Mouse (Mus musculus): ENCODE data around the gene Etv6.

Etv6 gene

GRCm38 (mm10) chr6:134210675-134211457 is 175.4 kb downstream of the Etv6 start:
- no peak for DNase-seq (ENCODE audit: low spot score)

GRCm38 (mm10) chr6:134211458-134211776 is 175.9 kb downstream of the Etv6 start:
- no peak for DNase-seq (ENCODE audit: low spot score)

GRCm38 (mm10) chr6:134217747-134218146 is 182.2 kb downstream of the Etv6 start:
- no peak for DNase-seq (ENCODE audit: low spot score)

GRCm38 (mm10) chr6:134218441-134218840 is 182.9 kb downstream of the Etv6 start:
- DNase-seq (ENCODE audit: low spot score), result no peak

- no peak for DNase-seq (ENCODE audit: low spot score)
These were observed 183.9 kb downstream of the Etv6 start for GRCm38 (mm10) chr6:134219358-134219757.

GRCm38 (mm10) chr6:134220209-134220777 is 184.8 kb downstream of the Etv6 start:
- DNase-seq (ENCODE audit: low spot score), result peak; percentile 62

GRCm38 (mm10) chr6:134222248-134222929 is 186.9 kb downstream of the Etv6 start:
- DNase-seq (ENCODE audit: low spot score), result no peak

GRCm38 (mm10) chr6:134225564-134225963 is 190.1 kb downstream of the Etv6 start:
- no peak for DNase-seq (ENCODE audit: low spot score)

GRCm38 (mm10) chr6:134226349-134227169 is 191.1 kb downstream of the Etv6 start:
- DNase-seq (ENCODE audit: low spot score), result no peak

- DNase-seq (ENCODE audit: low spot score), result no peak
These were observed 200.8 kb downstream of the Etv6 start for GRCm38 (mm10) chr6:134236311-134236710.

- no peak for DNase-seq (ENCODE audit: low spot score)
These were observed 203.0 kb downstream of the Etv6 start for GRCm38 (mm10) chr6:134238455-134238854.

- DNase-seq (ENCODE audit: low spot score), result no peak
These were observed 205.5 kb downstream of the Etv6 start for GRCm38 (mm10) chr6:134240988-134241387.

- DNase-seq (ENCODE audit: low spot score), result no peak
These were observed 207.6 kb downstream of the Etv6 start for GRCm38 (mm10) chr6:134243119-134243518.

GRCm38 (mm10) chr6:134243546-134243945 is 208.0 kb downstream of the Etv6 start:
- no peak for DNase-seq (ENCODE audit: low spot score)

- DNase-seq (ENCODE audit: low spot score), result no peak
These were observed 208.6 kb downstream of the Etv6 start for GRCm38 (mm10) chr6:134244071-134244470.

- no peak for DNase-seq (ENCODE audit: low spot score)
These were observed 210.6 kb downstream of the Etv6 start for GRCm38 (mm10) chr6:134246109-134246508.

- no peak for DNase-seq (ENCODE audit: low spot score)
These were observed 211.8 kb downstream of the Etv6 start for GRCm38 (mm10) chr6:134247324-134247723.

GRCm38 (mm10) chr6:134248720-134249119 is 213.2 kb downstream of the Etv6 start:
- DNase-seq (ENCODE audit: low spot score), result no peak

- no peak for DNase-seq (ENCODE audit: low spot score)
These were observed 215.3 kb downstream of the Etv6 start for GRCm38 (mm10) chr6:134250764-134251163.

- no peak for DNase-seq (ENCODE audit: low spot score)
These were observed 215.9 kb downstream of the Etv6 start for GRCm38 (mm10) chr6:134251364-134251763.

- DNase-seq (ENCODE audit: low spot score), result no peak
These were observed 216.7 kb downstream of the Etv6 start for GRCm38 (mm10) chr6:134252081-134252755.

GRCm38 (mm10) chr6:134256369-134256768 is 220.9 kb downstream of the Etv6 start:
- DNase-seq (ENCODE audit: low spot score), result no peak
